Mouse (Mus musculus) heart, embryonic 10.5 days (tissue): ENCODE measurements around the gene Hoxa7. TPM values are rescaled to one million over a fixed set of nuclear protein-coding genes. Genes with fewer than 3 reads are reported as not detected.
A peak's percentile ranks its signal among the peaks of the same experiment; 100 is the strongest.

Source experiments
- DNase-seq: peaks from one replicate; pipeline ENCODE4 v3.0.0-alpha.2; 2017; ENCODE audit warnings: low spot score
- H3K27ac ChIP-seq: fragments of 300-500 bp; sonication (generic); 2 replicates; pipeline ENCODE4 v1.5.1; 2016; ENCODE audit warnings: mild to moderate bottlenecking
- H3K27me3 ChIP-seq: fragments of 300-500 bp; sonication (generic); 2 replicates; pipeline ENCODE4 v1.6.1; 2016; ENCODE audit warnings: mild to moderate bottlenecking; ENCODE audit not compliant: poor library complexity, insufficient read depth, severe bottlenecking
- H3K36me3 ChIP-seq: fragments of 300-500 bp; sonication (generic); 2 replicates; pipeline ENCODE4 v1.6.1; 2016; ENCODE audit warnings: mild to moderate bottlenecking, moderate library complexity
- H3K4me1 ChIP-seq: fragments of 300-500 bp; sonication (generic); 2 replicates; pipeline ENCODE4 v1.6.1; 2016; ENCODE audit warnings: mild to moderate bottlenecking
- H3K4me3 ChIP-seq: fragments of 300-500 bp; sonication (generic); 2 replicates; pipeline ENCODE4 v1.5.1; 2016; ENCODE audit warnings: mild to moderate bottlenecking, moderate library complexity
- H3K9me3 ChIP-seq: fragments of 300-500 bp; sonication (generic); 2 replicates; pipeline ENCODE4 v1.6.1; 2016; ENCODE audit warnings: mild to moderate bottlenecking, moderate library complexity
- WGBS: fragments of 180-500 bp; shearing (Covaris S2); methylation state at CpG from one replicate; pipeline ENCODE4 v1.1.7; 2016; 5-methylcytosine and 5-hydroxymethylcytosine counted together
- polyA plus RNA-seq: library from polyadenylated mRNA; unstranded; fragments of >200 nt; fragmentation: Nextera tagmentation; extraction: Ambion mirVana; gene quantifications from 2 replicates; pipeline ENCODE4 v1.2.1, GENCODE M21; 2016

Gene Hoxa7
- polyA plus RNA-seq, 1 experiment from 2014 or later = 2.5 TPM

DNA sequence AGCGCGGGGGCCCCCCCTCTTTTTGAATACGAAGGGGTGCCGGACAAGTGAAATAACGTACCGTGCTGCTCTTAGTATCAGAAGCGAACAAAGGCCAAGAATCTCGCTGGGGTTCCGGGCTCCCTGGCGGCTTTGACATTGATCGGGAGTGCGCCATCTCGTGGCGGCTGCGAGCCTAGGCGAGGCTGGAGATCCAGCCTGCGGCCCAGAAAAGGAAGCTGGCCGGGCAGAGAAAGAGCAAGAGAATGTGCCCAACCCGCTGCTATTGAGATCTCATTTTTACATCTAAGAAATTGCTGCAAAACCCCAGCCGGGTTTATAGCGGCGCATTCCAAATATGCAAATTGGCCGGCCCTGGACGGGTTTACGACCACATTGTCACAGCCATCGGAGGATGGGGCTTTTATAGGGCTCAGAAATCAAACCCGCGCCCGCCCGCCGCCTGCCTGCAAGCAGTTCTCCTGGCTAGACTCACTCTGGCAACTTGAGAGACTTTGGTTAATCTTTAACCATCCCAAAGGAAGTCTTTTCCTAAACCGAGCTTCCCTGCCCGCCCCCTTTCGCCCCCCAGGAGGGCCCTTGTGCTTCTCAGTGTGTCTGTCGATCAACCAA is 18.8 kb upstream of the Hoxa7 start, which contains the start of gene Hoxa10:
Gene Hoxa10 (minus strand): TSS at position 466 of the 612 bp plus-strand sequence.
- DNase-seq = peak; percentile 89
- H3K36me3 ChIP-seq = no peaks in the 10 kb centered on the region
- peaks cover 9% of the 10 kb centered on the region; the same call in 1 of the 2 replicates for H3K4me1 ChIP-seq
- under 1% methylated on average over 35 of the region's 35 CpGs for WGBS
- peak within 1 kb of the TSS; percentile 46 for H3K4me3 ChIP-seq
- H3K27ac ChIP-seq = no peak within 1 kb of the TSS
- H3K27me3 ChIP-seq = peaks cover 99% of the 10 kb centered on the region
- no peaks in the 10 kb centered on the region for H3K9me3 ChIP-seq

- 2% methylated on average over 30 of the region's 30 CpGs for WGBS
- Histone ChIP-seq H3K27me3 (peaks cover 99% of the 10 kb centered on the region), H3K36me3 (no peaks in the 10 kb centered on the region), H3K9me3 (no peaks in the 10 kb centered on the region), H3K27ac (no peak overlapping the region), H3K4me3 (peak overlapping the region; percentile 46), H3K4me1 (peaks cover 4% of the 10 kb centered on the region; the same call in 1 of the 2 replicates)
- DNase-seq = peak; percentile 72
These were observed 18.2 kb upstream of the Hoxa7 start for GRCm38 (mm10) chr6:52239625-52240388.

GRCm38 (mm10) chr6:52238976-52239375 is 17.3 kb upstream of the Hoxa7 start:
- Histone ChIP-seq H3K27ac (no peak overlapping the region), H3K27me3 (peaks cover 99% of the 10 kb centered on the region), H3K4me1 (peaks cover 9% of the 10 kb centered on the region), H3K4me3 (no peak overlapping the region), H3K36me3 (no peaks in the 10 kb centered on the region), H3K9me3 (no peaks in the 10 kb centered on the region)
- DNase-seq = no peak
- 2% methylated on average over 7 of the region's 7 CpGs for WGBS

GRCm38 (mm10) chr6:52238155-52238545 is 16.5 kb upstream of the Hoxa7 start:
- Histone ChIP-seq H3K27me3 (peaks cover 99% of the 10 kb centered on the region), H3K27ac (no peak overlapping the region), H3K9me3 (no peaks in the 10 kb centered on the region), H3K36me3 (no peaks in the 10 kb centered on the region), H3K4me1 (peaks cover 15% of the 10 kb centered on the region), H3K4me3 (no peak overlapping the region)
- under 1% methylated on average over 7 of the region's 7 CpGs for WGBS
- peak; percentile 64 for DNase-seq

GRCm38 (mm10) chr6:52237346-52238154 is 15.9 kb upstream of the Hoxa7 start:
- Histone ChIP-seq H3K27ac (no peak overlapping the region), H3K36me3 (no peaks in the 10 kb centered on the region), H3K4me1 (peaks cover 15% of the 10 kb centered on the region), H3K9me3 (no peaks in the 10 kb centered on the region), H3K4me3 (no peak overlapping the region), H3K27me3 (peaks cover 99% of the 10 kb centered on the region)
- peak; percentile 64 for DNase-seq
- 10% methylated on average over 10 of the region's 10 CpGs for WGBS

GRCm38 (mm10) chr6:52236806-52237205 is 15.2 kb upstream of the Hoxa7 start:
- H3K4me3 ChIP-seq = no peak overlapping the region
- H3K27me3 ChIP-seq = peaks cover 100% of the 10 kb centered on the region
- no peaks in the 10 kb centered on the region for H3K9me3 ChIP-seq
- DNase-seq = peak; percentile 61
- H3K36me3 ChIP-seq = no peaks in the 10 kb centered on the region
- WGBS = 8% methylated on average over 3 of the region's 3 CpGs
- no peak overlapping the region for H3K27ac ChIP-seq
- H3K4me1 ChIP-seq = peaks cover 15% of the 10 kb centered on the region

DNA sequence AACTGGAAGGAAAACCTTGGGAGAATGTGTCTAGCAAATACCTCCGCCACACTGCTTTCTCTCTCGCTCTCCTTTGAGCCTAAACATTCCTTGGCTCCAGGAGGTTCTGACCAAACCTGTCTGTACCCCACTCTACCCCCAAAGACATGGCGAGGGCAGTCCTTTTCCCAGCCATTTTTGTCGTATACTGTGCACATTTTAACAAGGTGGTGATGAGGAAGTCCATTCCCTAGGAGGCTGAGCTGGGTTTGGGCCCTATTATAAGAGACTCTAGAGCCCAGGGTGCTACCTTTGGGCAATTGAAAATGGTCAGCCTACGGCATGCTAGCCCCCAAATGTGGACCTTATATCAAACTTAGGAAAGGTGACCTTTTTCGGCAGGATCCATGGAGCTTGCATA is 14.2 kb upstream of the Hoxa7 start:
- no peak overlapping the region for H3K4me3 ChIP-seq
- H3K36me3 ChIP-seq = no peaks in the 10 kb centered on the region
- DNase-seq = peak; percentile 17

DNA sequence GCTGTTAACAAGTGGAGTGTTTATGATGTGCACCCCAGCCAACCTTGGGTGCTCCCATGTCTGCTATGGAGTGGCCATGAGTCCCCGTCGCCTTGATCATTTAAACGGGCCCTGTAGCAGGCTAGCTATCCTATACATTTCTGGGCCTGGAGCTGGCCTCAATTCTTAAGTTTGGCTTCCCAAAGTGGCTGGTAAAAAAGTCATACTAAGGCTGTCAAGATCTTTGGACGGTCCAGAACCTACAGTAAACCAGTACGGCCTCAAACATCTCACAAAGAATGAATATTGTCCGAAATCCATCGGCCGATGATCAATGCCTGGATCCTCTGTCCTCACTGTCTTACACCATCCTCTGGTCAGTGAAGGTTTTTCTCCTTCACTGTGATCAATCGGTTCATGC is 13.6 kb upstream of the Hoxa7 start:
- peaks cover 19% of the 10 kb centered on the region for H3K4me1 ChIP-seq
- H3K4me3 ChIP-seq = no peak overlapping the region
- peaks cover 99% of the 10 kb centered on the region for H3K27me3 ChIP-seq
- no peaks in the 10 kb centered on the region for H3K9me3 ChIP-seq
- WGBS = 23% methylated on average over 9 of the region's 9 CpGs
- no peaks in the 10 kb centered on the region for H3K36me3 ChIP-seq
- no peak overlapping the region for H3K27ac ChIP-seq
- no peak for DNase-seq

More for the DNA sequence above, 14.2 kb upstream of the Hoxa7 start:
- Histone ChIP-seq H3K27me3 (peaks cover 99% of the 10 kb centered on the region), H3K4me1 (peaks cover 15% of the 10 kb centered on the region), H3K27ac (no peak overlapping the region), H3K9me3 (no peaks in the 10 kb centered on the region)
- WGBS = 15% methylated on average over 6 of the region's 6 CpGs

- DNase-seq = peak; percentile 74
- H3K27me3 ChIP-seq = peaks cover 99% of the 10 kb centered on the region
- peaks cover 16% of the 10 kb centered on the region for H3K4me1 ChIP-seq
- H3K9me3 ChIP-seq = no peaks in the 10 kb centered on the region
- peak overlapping the region; percentile 41 for H3K4me3 ChIP-seq
- 2% methylated on average over 65 of the region's 68 CpGs for WGBS
- peak overlapping the region; percentile 53; the same call in 1 of the 2 replicates for H3K27ac ChIP-seq
- H3K36me3 ChIP-seq = no peaks in the 10 kb centered on the region
These were observed 12.9 kb upstream of the Hoxa7 start for GRCm38 (mm10) chr6:52234428-52235140.

DNA sequence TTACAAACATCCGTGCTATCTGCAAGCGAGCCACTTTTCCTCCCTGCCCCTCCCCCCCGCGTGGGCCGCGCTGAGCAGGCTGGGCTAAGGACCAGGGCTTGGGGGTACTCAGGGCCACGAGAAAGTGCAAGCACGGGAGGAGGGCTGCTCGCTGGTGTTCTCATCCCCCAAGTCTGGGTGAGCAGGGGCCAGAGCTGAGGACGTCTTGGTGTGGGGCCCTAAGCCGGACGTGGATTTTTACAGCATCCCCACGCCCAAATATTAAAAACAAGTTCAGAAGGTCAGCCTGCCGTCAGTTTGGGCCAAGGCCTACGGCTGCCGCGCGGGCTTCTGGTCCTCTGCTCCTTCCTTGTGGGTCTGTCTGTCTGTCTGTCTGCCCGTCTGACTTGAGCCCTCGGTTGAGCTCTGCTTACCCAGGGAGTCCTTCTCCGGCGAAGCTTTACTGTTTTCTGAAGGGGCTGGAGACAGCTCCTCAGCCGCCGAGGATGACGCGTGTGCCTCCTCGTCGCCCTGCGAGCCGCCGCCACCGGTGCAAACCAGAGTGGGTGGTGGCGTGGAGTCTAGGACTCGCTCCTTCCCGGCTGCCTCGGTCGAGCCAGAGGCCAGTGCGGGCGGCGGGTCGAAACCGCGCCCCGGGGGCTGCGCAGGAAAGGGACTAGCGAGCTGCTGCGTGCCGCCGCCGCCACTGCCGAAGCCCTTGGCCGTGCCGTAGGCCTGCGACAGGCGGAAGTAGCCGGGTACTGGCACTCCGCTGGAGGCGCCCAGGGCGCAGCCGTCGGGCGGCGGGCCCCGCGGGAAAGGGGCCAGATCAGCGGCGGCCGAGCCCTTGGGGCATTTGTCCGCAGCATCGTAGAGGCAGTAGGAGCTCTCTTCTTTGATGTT is 12.1 kb upstream of the Hoxa7 start:
- WGBS = under 1% methylated on average over 70 of the region's 70 CpGs
- H3K9me3 ChIP-seq = no peaks in the 10 kb centered on the region
- peak overlapping the region; percentile 53; the same call in 1 of the 2 replicates for H3K27ac ChIP-seq
- peak overlapping the region; percentile 41 for H3K4me3 ChIP-seq
- peak; percentile 76 for DNase-seq
- peaks cover 99% of the 10 kb centered on the region for H3K27me3 ChIP-seq
- H3K36me3 ChIP-seq = no peaks in the 10 kb centered on the region
- peaks cover 20% of the 10 kb centered on the region for H3K4me1 ChIP-seq

- Histone ChIP-seq H3K4me3 (peak overlapping the region; percentile 22; the same call in 1 of the 2 replicates), H3K27me3 (peaks cover 99% of the 10 kb centered on the region), H3K27ac (no peak overlapping the region), H3K36me3 (no peaks in the 10 kb centered on the region), H3K9me3 (no peaks in the 10 kb centered on the region), H3K4me1 (peaks cover 20% of the 10 kb centered on the region)
- DNase-seq = peak; percentile 72
- 2% methylated on average over 23 of the region's 23 CpGs for WGBS
These were observed 11.4 kb upstream of the Hoxa7 start for GRCm38 (mm10) chr6:52232984-52233545.
